ENCODE assay signal across 28 mouse cellular contexts in the genomic region with DNA sequence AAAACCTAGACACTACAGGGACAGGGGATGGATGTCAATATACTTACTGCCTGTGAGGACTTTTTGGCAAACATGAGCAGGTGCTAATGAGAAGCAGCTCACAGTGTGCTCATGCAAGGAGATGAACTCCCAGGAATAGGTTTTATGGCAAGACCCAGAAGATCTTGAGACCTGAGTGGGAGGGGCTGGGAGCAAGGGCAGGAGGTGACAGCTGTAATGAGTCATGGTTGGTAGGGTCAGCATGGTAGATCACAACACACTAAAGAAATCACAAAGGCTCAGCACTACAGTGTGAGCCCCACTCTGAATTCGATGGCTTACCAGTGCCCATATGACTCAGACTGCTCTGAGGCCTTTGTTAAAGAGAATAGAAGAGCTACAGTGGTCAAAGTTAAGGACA.
"Had no signal": no experiment of that assay in that cellular context is flagged by ENCODE, and none has a peak within 500 bp of the region (broad histone marks: within the 10 kb centered on the region; RNA-seq: fewer than 3 reads in every experiment).

No protein-coding gene starts in this region.

- H3K36me3 ChIP-seq: embryonic facial prominence, embryonic 10.5 days; forebrain, embryonic 10.5 days; forebrain, embryonic 12.5 days; forebrain, embryonic 15.5 days had no signal

- H3K27me3 ChIP-seq: embryonic facial prominence, embryonic 12.5 days; embryonic facial prominence, embryonic 13.5 days; embryonic facial prominence, embryonic 15.5 days; forebrain, embryonic 13.5 days; forebrain, embryonic 15.5 days had no signal

- H3K27ac ChIP-seq: embryonic facial prominence, embryonic 10.5 days; embryonic facial prominence, embryonic 12.5 days; embryonic facial prominence, embryonic 13.5 days; embryonic facial prominence, embryonic 15.5 days; forebrain, embryonic 10.5 days; forebrain, embryonic 12.5 days; forebrain, embryonic 13.5 days; forebrain, embryonic 15.5 days; gastrocnemius, adult 2 months had no signal

- H3K4me3 ChIP-seq: embryonic facial prominence, embryonic 10.5 days; embryonic facial prominence, embryonic 12.5 days; embryonic facial prominence, embryonic 13.5 days; embryonic facial prominence, embryonic 15.5 days; erythroblast, embryonic 14.5 days; forebrain, embryonic 10.5 days; forebrain, embryonic 12.5 days; forebrain, embryonic 13.5 days; forebrain, embryonic 15.5 days; gastrocnemius, adult 2 months had no signal

- H3K9me3 ChIP-seq: embryonic facial prominence, embryonic 10.5 days; embryonic facial prominence, embryonic 12.5 days; embryonic facial prominence, embryonic 13.5 days; embryonic facial prominence, embryonic 15.5 days; forebrain, embryonic 10.5 days; forebrain, embryonic 12.5 days; forebrain, embryonic 15.5 days had no signal

- H3K4me2 ChIP-seq: embryonic facial prominence, embryonic 12.5 days; embryonic facial prominence, embryonic 13.5 days; embryonic facial prominence, embryonic 15.5 days; forebrain, embryonic 12.5 days; forebrain, embryonic 13.5 days; forebrain, embryonic 15.5 days had no signal

- DNase-seq: cerebellum, adult 2 months; cerebellum, adult 8-10 months; cerebellum, adult 9-10 months; cerebellum, adult 9-11 months; cerebellum, postnatal 10 days; cerebellum, postnatal 14 days; cerebellum, postnatal 25 days; cerebellum, postnatal 36 days; embryo, embryonic 11 days; forebrain, postnatal 0 days; gastrocnemius, adult 2 months; gastrocnemius, postnatal 10 days; gastrocnemius, postnatal 14 days; gastrocnemius, postnatal 25 days; gastrocnemius, postnatal 36 days; heart, adult 11 months; heart, adult 18-20 months had no signal

- ATAC-seq: forebrain, embryonic 13.5 days; forebrain, embryonic 14.5 days; forebrain, embryonic 15.5 days; forebrain, embryonic 16.5 days; forebrain, postnatal 0 days had no signal

- H3K9ac ChIP-seq: embryonic facial prominence, embryonic 12.5 days; embryonic facial prominence, embryonic 13.5 days; embryonic facial prominence, embryonic 15.5 days; forebrain, embryonic 12.5 days; forebrain, embryonic 13.5 days; forebrain, embryonic 15.5 days; forebrain, postnatal 0 days had no signal

- H3K4me1 ChIP-seq: embryonic facial prominence, embryonic 12.5 days; embryonic facial prominence, embryonic 13.5 days; embryonic facial prominence, embryonic 15.5 days had no signal
